Mouse (Mus musculus) liver, embryonic 11.5 days (tissue): ENCODE measurements around the gene Bmp8a. TPM values are rescaled to one million over a fixed set of nuclear protein-coding genes. Genes with fewer than 3 reads are reported as not detected.
"Not testable (repeated sequence)": the region's sequence is repeated elsewhere in the genome, so short reads cannot be mapped to it uniquely, and the experiment has no call there.

Experiments used
- ATAC-seq: fragments of 200-750 bp; cut with Nextera tagmentation; replicated peaks from 2 replicates; pipeline ENCODE4 v1.8.0; 2017; ENCODE audit warnings: moderate number of reproducible peaks, mild to moderate bottlenecking, moderate TSS enrichment, moderate library complexity; ENCODE audit not compliant: low FRiP score
- DNase-seq: peaks from one replicate; pipeline ENCODE4 v3.0.0-alpha.2; 2017; ENCODE audit warnings: low spot score
- H3K27ac ChIP-seq: fragments of 300-500 bp; sonication (generic); 2 replicates; pipeline ENCODE4 v1.5.1; 2014; ENCODE audit warnings: mild to moderate bottlenecking, low read depth, low read length, control low read depth
- H3K27me3 ChIP-seq: fragments of 300-500 bp; sonication (generic); replicated peaks from 2 replicates; pipeline ENCODE4 v1.6.1; 2014; ENCODE audit warnings: low read length, mixed read lengths; ENCODE audit not compliant: control insufficient read depth, insufficient read depth
- H3K36me3 ChIP-seq: fragments of 300-500 bp; sonication (generic); 2 replicates; pipeline ENCODE4 v1.6.1; 2014; ENCODE audit warnings: mild to moderate bottlenecking, low read length, moderate library complexity, mixed read lengths; ENCODE audit not compliant: control insufficient read depth, insufficient read depth
- H3K4me1 ChIP-seq: fragments of 300-500 bp; sonication (generic); replicated peaks from 2 replicates; pipeline ENCODE4 v1.6.1; 2014; ENCODE audit warnings: low read length, mixed read lengths; ENCODE audit not compliant: control insufficient read depth, insufficient read depth
- H3K4me2 ChIP-seq: fragments of 300-500 bp; sonication (generic); 2 replicates; pipeline ENCODE4 v1.6.1; 2014; ENCODE audit warnings: mild to moderate bottlenecking, control low read depth, moderate library complexity
- H3K4me3 ChIP-seq: fragments of 300-500 bp; sonication (generic); 2 replicates; pipeline ENCODE4 v1.5.1; 2014; ENCODE audit warnings: low read depth, low read length, control low read depth
- H3K9ac ChIP-seq: fragments of 300-500 bp; sonication (generic); 2 replicates; pipeline ENCODE4 v1.6.1; 2014; ENCODE audit warnings: low read depth, low read length, control low read depth
- H3K9me3 ChIP-seq: fragments of 300-500 bp; sonication (generic); 2 replicates; pipeline ENCODE4 v1.6.1; 2016; ENCODE audit warnings: low read length, inconsistent platforms, mixed read lengths; ENCODE audit not compliant: control insufficient read depth
- WGBS: fragments of 180-500 bp; shearing (Covaris S2); extraction: QIAGEN DNeasy Blood & Tissue Kit; methylation state at CpG from one replicate; pipeline ENCODE4 v1.1.7; 2014; 5-methylcytosine and 5-hydroxymethylcytosine counted together
- polyA plus RNA-seq: library from polyadenylated mRNA; unstranded; fragments of >200 nt; fragmentation: Nextera tagmentation; extraction: Ambion mirVana; gene quantifications from 2 replicates; pipeline ENCODE4 v1.2.1, GENCODE M21; 2014

Gene Bmp8a
- polyA plus RNA-seq, 1 experiment from 2014 or later: 0.63 TPM

GRCm38 (mm10) chr4:123298226-123298625 is 44.8 kb downstream of the Bmp8a start:
- Histone ChIP-seq H3K27me3 (no peaks in the 10 kb centered on the region), H3K4me3 (no peak overlapping the region), H3K4me1 (no peaks in the 10 kb centered on the region), H3K36me3 (peaks cover 81% of the 10 kb centered on the region), H3K9me3 (no peaks in the 10 kb centered on the region), H3K9ac (no peak overlapping the region), H3K27ac (no peak overlapping the region), H3K4me2 (no peak overlapping the region)
- WGBS: 87% methylated on average over 4 of the region's 4 CpGs
- ATAC-seq (no peak), DNase-seq (no peak)

- no peak overlapping the region for H3K9ac ChIP-seq
- no peak for ATAC-seq
- H3K27me3 ChIP-seq: no peaks in the 10 kb centered on the region
- no peak for DNase-seq
- WGBS: 93% methylated on average over 22 of the region's 22 CpGs
- no peak overlapping the region for H3K4me3 ChIP-seq
- peaks cover 81% of the 10 kb centered on the region for H3K36me3 ChIP-seq
- no peak overlapping the region for H3K27ac ChIP-seq
- H3K4me2 ChIP-seq: no peak overlapping the region
- H3K9me3 ChIP-seq: no peaks in the 10 kb centered on the region
- H3K4me1 ChIP-seq: no peaks in the 10 kb centered on the region
Observed at GRCm38 (mm10) chr4:123297195-123297960, 45.7 kb downstream of the Bmp8a start.

GRCm38 (mm10) chr4:123296148-123296534 is 46.9 kb downstream of the Bmp8a start:
- Histone ChIP-seq H3K4me3 (no peak overlapping the region), H3K4me2 (no peak overlapping the region), H3K9ac (no peak overlapping the region), H3K4me1 (no peaks in the 10 kb centered on the region), H3K27me3 (no peaks in the 10 kb centered on the region), H3K36me3 (peaks cover 89% of the 10 kb centered on the region), H3K9me3 (no peaks in the 10 kb centered on the region), H3K27ac (no peak overlapping the region)
- 90% methylated on average over 5 of the region's 5 CpGs for WGBS
- DNase-seq (no peak), ATAC-seq (no peak)

GRCm38 (mm10) chr4:123295516-123296147 is 47.4 kb downstream of the Bmp8a start:
- WGBS: 91% methylated on average over 21 of the region's 21 CpGs
- Histone ChIP-seq H3K27ac (no peak overlapping the region), H3K9me3 (no peaks in the 10 kb centered on the region), H3K4me2 (no peak overlapping the region), H3K4me3 (no peak overlapping the region), H3K36me3 (peaks cover 92% of the 10 kb centered on the region), H3K9ac (no peak overlapping the region), H3K4me1 (no peaks in the 10 kb centered on the region), H3K27me3 (no peaks in the 10 kb centered on the region)
- no peak for DNase-seq
- ATAC-seq: no peak

GRCm38 (mm10) chr4:123295026-123295425 is 48.0 kb downstream of the Bmp8a start:
- H3K4me2 ChIP-seq, H3K9ac ChIP-seq, H3K9me3 ChIP-seq, H3K4me1 ChIP-seq, ATAC-seq, H3K4me3 ChIP-seq, H3K27me3 ChIP-seq, DNase-seq, H3K27ac ChIP-seq: not testable (repeated sequence)
- 86% methylated on average over 15 of the region's 15 CpGs for WGBS
- peaks cover 91% of the 10 kb centered on the region for H3K36me3 ChIP-seq

- no peak overlapping the region for H3K9ac ChIP-seq
- peaks cover 93% of the 10 kb centered on the region for H3K36me3 ChIP-seq
- H3K9me3 ChIP-seq: no peaks in the 10 kb centered on the region
- H3K27ac ChIP-seq: no peak overlapping the region
- H3K4me3 ChIP-seq: no peak overlapping the region
- H3K4me2 ChIP-seq: no peak overlapping the region
- WGBS: 82% methylated on average over 7 of the region's 7 CpGs
- no peaks in the 10 kb centered on the region for H3K4me1 ChIP-seq
- DNase-seq (no peak), ATAC-seq (no peak)
- H3K27me3 ChIP-seq: no peaks in the 10 kb centered on the region
Observed at GRCm38 (mm10) chr4:123293661-123294443, 49.2 kb downstream of the Bmp8a start.

- Histone ChIP-seq H3K4me2 (no peak overlapping the region), H3K9me3 (no peaks in the 10 kb centered on the region), H3K36me3 (peaks cover 96% of the 10 kb centered on the region), H3K4me1 (no peaks in the 10 kb centered on the region; the same call in 1 of the 2 replicates), H3K4me3 (no peak overlapping the region), H3K27me3 (no peaks in the 10 kb centered on the region), H3K27ac (no peak overlapping the region), H3K9ac (no peak overlapping the region)
- 85% methylated on average over 7 of the region's 7 CpGs for WGBS
- DNase-seq (no peak), ATAC-seq (no peak)
Observed at GRCm38 (mm10) chr4:123292989-123293388, 50.1 kb downstream of the Bmp8a start.

- ATAC-seq: no peak
- no peak overlapping the region for H3K9ac ChIP-seq
- H3K4me3 ChIP-seq: no peak overlapping the region
- no peaks in the 10 kb centered on the region for H3K27me3 ChIP-seq
- H3K36me3 ChIP-seq: peaks cover 95% of the 10 kb centered on the region
- H3K4me1 ChIP-seq: peaks cover 4% of the 10 kb centered on the region; the same call in 1 of the 2 replicates
- H3K27ac ChIP-seq: no peak overlapping the region
- no peak overlapping the region for H3K4me2 ChIP-seq
- WGBS: 75% methylated on average over 3 of the region's 3 CpGs
- DNase-seq: no peak
- H3K9me3 ChIP-seq: no peaks in the 10 kb centered on the region
Observed at GRCm38 (mm10) chr4:123292390-123292789, 50.7 kb downstream of the Bmp8a start.
